Mouse (Mus musculus) 3T3-L1 (cell line): ENCODE measurements at regions not wholly inside any gene's neighbourhood (a gene's known extent, or its start where the extent isn't known, plus 50 kb on each side); places are given as distances from the start of the nearest gene placed in this dataset.

ENCODE experiments used
- DNase-seq: peaks from one replicate; pipeline ENCODE4 v3.0.0-alpha.2; 2015; ENCODE audit warnings: low read depth, low spot score

DNA sequence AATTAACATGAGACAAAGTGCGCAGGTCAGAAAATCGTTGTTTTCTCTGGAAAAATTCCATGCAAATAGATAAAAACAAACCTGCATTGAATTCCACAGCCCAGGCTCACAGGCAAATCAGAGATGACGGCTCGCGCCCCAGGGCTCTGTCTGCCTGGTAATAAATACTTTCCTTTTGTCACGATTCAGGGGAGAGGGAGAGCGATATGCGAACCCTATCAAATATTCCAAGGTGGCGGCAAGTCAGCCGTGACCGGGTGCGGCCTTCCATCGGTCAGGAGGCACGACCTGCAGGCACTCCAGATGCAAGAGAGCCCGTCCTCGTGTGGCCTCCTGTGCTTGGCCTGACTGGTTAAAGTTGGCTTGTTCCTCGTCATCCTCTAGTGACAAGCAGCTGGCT is 94.5 kb upstream of the Gsc start:
- DNase-seq: no peak

DNA sequence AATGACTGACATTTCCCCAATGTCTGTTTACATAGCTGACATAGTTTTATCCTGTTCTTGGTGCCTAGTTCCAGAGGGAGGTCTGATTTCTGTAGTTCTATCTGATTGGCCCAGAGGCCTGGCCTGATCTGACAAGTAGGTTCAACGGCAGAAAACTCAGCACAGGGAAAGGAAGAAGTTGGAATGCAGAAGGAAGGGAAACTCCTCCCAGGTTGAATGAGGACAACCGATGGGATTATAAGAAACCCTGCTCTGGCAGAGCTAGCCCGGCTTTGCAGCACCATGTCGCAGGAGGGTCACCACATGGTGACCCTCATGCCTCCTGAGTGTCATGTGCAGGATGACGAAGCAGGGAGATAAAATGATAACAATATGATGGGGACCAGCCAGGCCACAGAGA is 89.8 kb upstream of the Gsc start:
- DNase-seq: no peak

- DNase-seq: peak; percentile 87
These were observed 87.9 kb upstream of the Gsc start for GRCm38 (mm10) chr12:104560934-104561565.

GRCm38 (mm10) chr12:104557761-104558160 is 84.6 kb upstream of the Gsc start:
- DNase-seq: peak; percentile 20

DNA sequence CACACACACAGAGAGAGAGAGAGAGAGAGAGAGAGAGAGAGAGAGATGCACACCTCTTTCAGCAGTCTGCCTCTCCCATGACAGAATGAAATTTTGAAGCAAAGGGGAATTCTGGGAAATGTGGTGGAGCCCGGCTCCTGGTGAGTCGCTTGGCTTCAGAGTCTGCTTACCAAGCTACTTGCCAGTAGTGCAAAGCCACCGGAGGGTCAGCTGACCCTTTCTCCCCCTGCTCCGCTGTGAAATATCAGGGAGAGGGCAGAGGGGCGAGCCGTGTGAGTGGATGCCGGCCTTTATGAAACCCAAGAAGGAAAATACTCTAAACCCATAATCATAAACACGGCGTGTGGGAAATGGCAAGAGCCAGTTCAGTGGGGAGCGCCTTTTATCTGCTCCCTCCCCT is 84.2 kb upstream of the Gsc start:
- peak; percentile 16 for DNase-seq

- DNase-seq: peak; percentile 51
These were observed 75.5 kb upstream of the Gsc start for GRCm38 (mm10) chr12:104548586-104548985.

DNA sequence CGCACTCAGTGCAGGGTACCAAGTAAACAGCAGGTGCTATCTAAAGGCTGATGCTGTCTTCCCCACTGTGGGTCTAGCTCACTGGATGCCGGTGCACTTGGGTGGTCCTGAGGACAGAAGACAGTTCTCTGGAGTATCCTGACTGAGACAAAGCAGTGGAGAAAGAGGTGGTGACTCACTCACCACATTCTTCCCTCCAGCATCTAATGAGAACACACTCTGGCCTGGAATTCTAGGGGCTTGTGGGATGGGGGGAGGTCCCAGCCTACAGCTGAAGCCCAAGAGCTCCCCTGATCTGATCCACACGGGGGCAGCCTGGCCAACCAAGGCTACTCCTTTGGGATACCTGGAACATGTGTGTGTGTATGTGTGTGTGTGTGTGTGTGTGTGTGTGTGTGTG is 74.4 kb upstream of the Gsc start:
- DNase-seq: peak; percentile 51

DNA sequence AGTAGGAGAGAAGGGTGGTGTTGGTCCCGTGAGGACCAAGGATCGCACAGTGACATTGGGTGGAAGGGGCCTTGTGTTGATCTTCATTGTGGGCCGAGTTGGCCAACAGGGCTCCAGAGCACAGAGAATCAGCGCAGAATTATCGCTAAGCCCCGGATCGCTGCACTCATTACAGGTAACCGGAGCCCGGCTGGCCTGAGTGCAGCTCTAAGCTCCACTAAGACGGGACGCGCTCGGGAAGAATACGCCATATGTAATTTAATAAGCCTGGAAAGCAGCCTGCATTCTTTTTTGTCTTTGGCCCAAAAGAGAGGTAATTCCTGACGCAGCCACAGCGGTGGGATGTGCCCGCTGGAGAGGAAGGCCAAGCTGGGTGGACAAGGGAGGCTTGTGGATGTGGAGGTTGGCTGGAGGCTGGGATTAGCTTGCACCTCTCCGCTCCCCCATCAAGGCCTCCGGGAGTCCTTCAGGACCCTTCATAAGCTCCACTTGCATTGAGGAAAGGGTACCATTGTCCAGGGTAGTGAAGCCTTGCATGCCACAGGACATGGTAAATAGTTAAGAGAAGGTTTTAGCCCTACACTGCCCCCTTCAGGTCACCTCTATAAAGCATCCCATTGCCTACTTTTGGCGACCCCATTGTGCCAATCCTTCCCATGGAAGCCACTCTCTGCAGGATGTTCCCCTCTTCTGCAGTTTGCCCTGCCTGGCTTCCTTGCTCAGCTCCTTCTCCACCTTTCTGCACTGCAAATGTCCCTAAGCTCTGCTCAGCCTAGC is 73.1 kb upstream of the Gsc start:
- DNase-seq: no peak

- DNase-seq: no peak
These were observed 66.8 kb upstream of the Gsc start for GRCm38 (mm10) chr12:104539911-104540310.

GRCm38 (mm10) chr12:104538436-104538835 is 65.3 kb upstream of the Gsc start:
- DNase-seq: no peak

GRCm38 (mm10) chr12:104531512-104532447 is 58.6 kb upstream of the Gsc start:
- DNase-seq: no peak

GRCm38 (mm10) chr12:104530586-104530985 is 57.5 kb upstream of the Gsc start:
- DNase-seq: no peak
